Mouse (Mus musculus) liver, embryonic 14.5 days (tissue): Measurements from ENCODE around the gene Tff1.

ENCODE experiments used
- CTCF ChIP-seq: IDR thresholded peaks from 2 replicates; pipeline ENCODE4 v1.5.1; 2016; ENCODE audit warnings: antibody characterized with exemption, low read depth, control low read depth
- EP300 ChIP-seq: IDR thresholded peaks from 2 replicates; pipeline ENCODE4 v1.6.1; 2016; ENCODE audit warnings: antibody characterized with exemption, low read depth

- TF ChIP-seq CTCF (no peak), EP300 (no peak)
These were observed 7.2 kb downstream of the Tff1 start for GRCm38 (mm10) chr17:31157921-31158320.
